Mouse (Mus musculus) kidney, postnatal 0 days (tissue): ENCODE data around the gene Cdyl. TPM values are rescaled to one million over a fixed set of nuclear protein-coding genes. Genes with fewer than 3 reads are reported as not detected.

Source experiments
- ATAC-seq: fragments of 200-750 bp; cut with Nextera tagmentation; replicated peaks from 2 replicates; pipeline ENCODE4 v1.8.0; 2017; ENCODE audit warnings: low read depth, moderate number of reproducible peaks, moderate TSS enrichment, moderate library complexity; ENCODE audit not compliant: low FRiP score
- DNase-seq: peaks from one replicate; pipeline ENCODE4 v3.0.0-alpha.2; 2016; ENCODE audit warnings: low spot score
- H3K27ac ChIP-seq: fragments of 300-500 bp; sonication (generic); 2 replicates; pipeline ENCODE4 v1.5.1; 2014; ENCODE audit warnings: mild to moderate bottlenecking
- H3K27me3 ChIP-seq: fragments of 300-500 bp; sonication (generic); 2 replicates; pipeline ENCODE4 v1.6.1; 2014; ENCODE audit warnings: low read length, mixed read lengths; ENCODE audit not compliant: insufficient read depth
- H3K36me3 ChIP-seq: fragments of 300-500 bp; sonication (generic); 2 replicates; pipeline ENCODE4 v1.6.1; 2014; ENCODE audit warnings: low read length, mixed read lengths; ENCODE audit not compliant: insufficient read depth
- H3K4me1 ChIP-seq: fragments of 300-500 bp; sonication (generic); replicated peaks from 2 replicates; pipeline ENCODE4 v1.6.1; 2014; ENCODE audit warnings: antibody characterized with exemption, low read length, mixed read lengths; ENCODE audit not compliant: insufficient read depth
- H3K4me2 ChIP-seq: fragments of 300-500 bp; sonication (generic); 2 replicates; pipeline ENCODE4 v1.6.1; 2014; ENCODE audit warnings: mild to moderate bottlenecking, low read length, moderate library complexity, mixed read lengths
- H3K4me3 ChIP-seq: fragments of 300-500 bp; sonication (generic); replicated peaks from 2 replicates; pipeline ENCODE4 v1.5.1; 2014; ENCODE audit warnings: low read depth, low read length
- H3K9ac ChIP-seq: fragments of 300-500 bp; sonication (generic); 2 replicates; pipeline ENCODE4 v1.6.1; 2014; ENCODE audit warnings: low read depth, low read length
- H3K9me3 ChIP-seq: fragments of 300-500 bp; sonication (generic); replicated peaks from 2 replicates; pipeline ENCODE4 v1.6.1; 2016; ENCODE audit warnings: low read length, inconsistent platforms, mixed read lengths
- CTCF ChIP-seq: IDR thresholded peaks from 2 replicates; pipeline ENCODE4 v1.5.1; 2016; ENCODE audit warnings: antibody characterized with exemption, low read depth, mild to moderate bottlenecking, moderate library complexity
- WGBS: fragments of 180-500 bp; shearing (Covaris S2); extraction: QIAGEN DNeasy Blood & Tissue Kit; methylation state at CpG from one replicate; pipeline ENCODE4 v1.1.7; 2014; 5-methylcytosine and 5-hydroxymethylcytosine counted together
- polyA plus RNA-seq: library from polyadenylated mRNA; unstranded; fragments of >200 nt; fragmentation: Nextera tagmentation; extraction: Ambion mirVana; gene quantifications from 2 replicates; pipeline ENCODE4 v1.2.1, GENCODE M21; 2015

Gene Cdyl
- polyA plus RNA-seq, 1 experiment from 2014 or later = 10.2 TPM

DNA sequence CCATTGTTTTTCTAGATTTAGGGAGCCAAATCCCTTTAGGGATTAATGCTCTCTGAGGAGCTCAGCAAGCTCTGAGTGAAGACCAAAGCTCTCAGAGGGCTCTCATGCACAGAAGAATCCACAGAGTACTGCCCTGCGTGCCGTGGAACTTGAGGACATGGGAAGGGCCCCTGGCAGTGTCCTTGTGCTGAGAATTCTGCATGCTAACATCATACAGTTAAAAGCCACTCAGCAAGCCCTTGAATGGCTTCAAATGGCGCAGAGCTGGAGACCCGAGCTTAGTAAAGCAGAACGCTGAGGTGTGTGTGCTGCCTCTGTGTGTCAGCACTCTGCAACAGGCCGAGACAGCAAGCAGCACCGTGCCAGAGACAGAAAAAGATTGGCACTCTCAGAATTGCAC, 183.8 kb downstream of the Cdyl start:
- H3K36me3 ChIP-seq = no peaks in the 10 kb centered on the region
- H3K27ac ChIP-seq = no peak overlapping the region
- H3K27me3 ChIP-seq = no peaks in the 10 kb centered on the region
- H3K4me1 ChIP-seq = no peaks in the 10 kb centered on the region
- TF ChIP-seq CTCF = no peak
- H3K4me2 ChIP-seq = no peak overlapping the region
- 72% methylated on average over 7 of the region's 7 CpGs for WGBS
- DNase-seq = no peak
- no peak for ATAC-seq
- no peak overlapping the region for H3K4me3 ChIP-seq
- no peaks in the 10 kb centered on the region for H3K9me3 ChIP-seq
- no peak overlapping the region for H3K9ac ChIP-seq

DNA sequence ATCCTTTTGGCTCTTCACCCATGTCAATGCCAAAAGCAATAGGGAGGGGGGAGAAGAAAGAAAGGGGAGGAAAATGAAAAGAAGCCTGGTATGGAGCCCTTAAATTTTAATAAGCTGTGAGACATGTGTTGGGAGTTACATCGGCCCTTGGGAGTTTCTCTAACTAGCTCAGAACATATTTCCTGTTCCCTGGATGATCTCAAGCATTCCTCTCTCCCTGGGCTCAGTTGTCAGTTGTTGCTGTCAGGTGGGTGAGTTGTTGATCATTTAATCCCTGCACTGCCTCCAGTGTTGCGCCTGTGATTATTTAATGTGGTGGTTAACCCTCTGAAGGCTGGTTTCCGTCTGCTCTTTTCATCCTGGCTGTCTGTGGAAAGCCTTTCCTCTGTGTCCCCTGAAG, 185.7 kb downstream of the Cdyl start:
- no peak for ATAC-seq
- no peak overlapping the region for H3K27ac ChIP-seq
- no peaks in the 10 kb centered on the region for H3K27me3 ChIP-seq
- DNase-seq = no peak
- WGBS = 55% methylated on average over 3 of the region's 3 CpGs
- H3K4me2 ChIP-seq = no peak overlapping the region
- H3K36me3 ChIP-seq = no peaks in the 10 kb centered on the region
- H3K9me3 ChIP-seq = no peaks in the 10 kb centered on the region
- H3K4me1 ChIP-seq = no peaks in the 10 kb centered on the region
- no peak overlapping the region for H3K9ac ChIP-seq
- no peak overlapping the region for H3K4me3 ChIP-seq
- no peak for TF ChIP-seq CTCF

DNA sequence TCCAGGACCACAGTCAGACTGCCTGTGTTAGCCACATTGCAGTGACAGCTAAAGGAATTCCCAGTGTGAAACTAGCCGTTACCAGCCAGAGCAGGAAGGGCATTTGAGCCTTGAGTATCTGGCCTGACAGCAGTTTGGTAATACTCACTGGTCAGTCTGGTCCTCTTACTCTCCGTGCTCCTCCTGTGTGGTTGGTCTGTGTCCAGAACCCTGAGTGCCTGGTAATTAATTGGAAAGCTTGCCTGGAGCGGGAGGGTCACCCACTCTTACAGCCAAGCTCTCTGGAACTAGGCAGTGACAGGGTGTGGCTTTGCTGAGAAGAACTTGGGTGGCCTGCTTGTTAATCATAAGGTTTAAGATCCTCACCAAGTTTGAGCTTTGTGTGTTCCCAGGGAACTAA, 189.1 kb downstream of the Cdyl start:
- WGBS = 54% methylated on average over 3 of the region's 3 CpGs
- H3K9me3 ChIP-seq = no peaks in the 10 kb centered on the region
- no peak overlapping the region for H3K4me2 ChIP-seq
- H3K9ac ChIP-seq = no peak overlapping the region
- DNase-seq (peak; percentile 42), ATAC-seq (peak; percentile 57)
- no peaks in the 10 kb centered on the region for H3K36me3 ChIP-seq
- TF ChIP-seq CTCF = no peak
- H3K4me1 ChIP-seq = no peaks in the 10 kb centered on the region
- H3K4me3 ChIP-seq = no peak overlapping the region
- no peak overlapping the region for H3K27ac ChIP-seq
- no peaks in the 10 kb centered on the region for H3K27me3 ChIP-seq

DNA sequence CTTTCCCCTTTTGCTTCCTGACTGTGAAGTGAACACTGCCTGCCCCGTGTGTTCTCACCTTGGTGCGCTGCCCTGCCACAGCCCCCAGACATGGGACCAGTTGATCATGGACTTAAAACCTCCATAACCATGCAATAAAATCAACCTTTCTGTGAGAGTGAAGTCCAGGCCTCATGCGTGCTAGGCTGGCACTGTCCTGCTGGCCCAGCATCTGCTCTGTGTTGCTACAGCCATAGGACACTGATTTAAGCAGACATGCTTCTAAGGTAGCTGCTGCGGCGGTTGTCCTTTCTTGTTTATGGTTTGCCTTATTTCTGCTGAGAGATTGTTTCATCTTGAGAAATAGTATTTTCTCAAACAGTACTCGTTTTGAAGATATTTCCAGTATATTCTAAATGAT, 191.9 kb downstream of the Cdyl start:
- Histone ChIP-seq H3K36me3 (no peaks in the 10 kb centered on the region), H3K4me1 (no peaks in the 10 kb centered on the region), H3K27me3 (no peaks in the 10 kb centered on the region), H3K4me3 (no peak overlapping the region), H3K27ac (no peak overlapping the region), H3K4me2 (no peak overlapping the region), H3K9ac (no peak overlapping the region), H3K9me3 (no peaks in the 10 kb centered on the region)
- no peak for TF ChIP-seq CTCF
- 93% methylated on average over 6 of the region's 6 CpGs for WGBS
- DNase-seq (no peak), ATAC-seq (no peak)

DNA sequence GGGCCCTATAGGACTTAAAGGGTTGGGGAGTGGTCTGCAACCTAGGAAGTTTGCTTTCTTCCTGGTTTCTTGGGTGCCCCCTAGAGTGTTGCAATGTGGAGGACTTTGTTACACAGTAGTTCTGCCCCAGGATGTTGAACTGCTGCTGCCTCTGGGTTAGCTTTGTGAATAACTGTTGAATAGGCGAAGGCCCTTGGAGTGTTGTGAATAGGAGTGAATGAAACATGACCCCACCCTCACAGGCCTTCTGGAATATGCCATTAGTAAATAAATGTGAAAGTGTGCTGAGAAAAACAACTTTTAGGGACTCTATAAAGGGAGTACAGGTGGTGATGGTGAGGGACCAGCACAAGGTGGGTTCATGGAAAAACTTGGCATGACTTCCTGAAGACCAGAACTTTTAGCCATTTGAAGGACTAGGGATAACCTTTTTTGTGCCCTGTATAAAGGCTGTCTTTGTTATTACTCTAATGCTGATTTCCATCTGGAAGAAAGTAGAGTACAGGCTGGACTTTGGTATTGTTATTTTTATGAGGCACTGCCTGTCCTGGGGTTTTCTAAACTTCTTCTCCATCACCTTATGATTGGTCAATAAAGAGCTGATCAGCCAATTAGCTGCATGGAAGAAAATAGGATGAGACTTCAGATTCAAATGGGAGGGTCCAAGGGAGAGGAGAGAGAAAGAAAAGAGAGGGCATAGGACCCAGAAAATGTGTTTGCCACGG, 193.4 kb downstream of the Cdyl start:
- 89% methylated on average over 2 of the region's 2 CpGs for WGBS
- no peak for TF ChIP-seq CTCF
- DNase-seq = no peak

DNA sequence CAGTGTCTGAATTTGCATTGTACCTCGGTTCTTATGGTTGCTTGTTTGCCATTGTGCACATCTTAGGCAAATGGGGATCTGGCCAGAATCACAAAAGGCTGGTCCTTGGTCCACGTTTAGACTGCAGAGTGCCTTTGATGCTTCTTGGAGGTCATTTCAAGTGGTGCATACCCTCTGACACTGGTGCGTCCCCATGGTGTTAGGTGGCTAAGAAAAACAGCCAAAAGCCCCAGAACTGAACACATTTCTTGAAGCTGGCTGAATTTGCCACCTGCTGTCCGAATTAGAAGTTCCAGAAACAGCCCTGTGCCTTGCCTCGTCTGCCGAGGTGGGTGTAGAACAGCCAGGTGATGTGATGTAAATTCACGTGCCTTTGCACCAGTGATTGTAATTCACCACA, 197.9 kb downstream of the Cdyl start:
- no peak overlapping the region for H3K9ac ChIP-seq
- 70% methylated on average over 7 of the region's 7 CpGs for WGBS
- no peak overlapping the region for H3K27ac ChIP-seq
- no peak overlapping the region for H3K4me2 ChIP-seq
- no peaks in the 10 kb centered on the region for H3K9me3 ChIP-seq
- TF ChIP-seq CTCF = no peak
- H3K4me1 ChIP-seq = no peaks in the 10 kb centered on the region
- no peak overlapping the region for H3K4me3 ChIP-seq
- 0 out of 2 replicates have a peak, but pooled peaks cover 2% of the 10 kb centered on the region for H3K36me3 ChIP-seq
- H3K27me3 ChIP-seq = no peaks in the 10 kb centered on the region
- ATAC-seq (no peak), DNase-seq (no peak)

More for the DNA sequence above, 193.4 kb downstream of the Cdyl start:
- no peak for ATAC-seq
- no peak overlapping the region for H3K9ac ChIP-seq
- no peaks in the 10 kb centered on the region for H3K36me3 ChIP-seq
- H3K27me3 ChIP-seq = no peaks in the 10 kb centered on the region
- H3K4me3 ChIP-seq = no peak overlapping the region
- H3K4me1 ChIP-seq = no peaks in the 10 kb centered on the region
- H3K27ac ChIP-seq = no peak overlapping the region
- H3K9me3 ChIP-seq = no peaks in the 10 kb centered on the region
- H3K4me2 ChIP-seq = no peak overlapping the region

DNA sequence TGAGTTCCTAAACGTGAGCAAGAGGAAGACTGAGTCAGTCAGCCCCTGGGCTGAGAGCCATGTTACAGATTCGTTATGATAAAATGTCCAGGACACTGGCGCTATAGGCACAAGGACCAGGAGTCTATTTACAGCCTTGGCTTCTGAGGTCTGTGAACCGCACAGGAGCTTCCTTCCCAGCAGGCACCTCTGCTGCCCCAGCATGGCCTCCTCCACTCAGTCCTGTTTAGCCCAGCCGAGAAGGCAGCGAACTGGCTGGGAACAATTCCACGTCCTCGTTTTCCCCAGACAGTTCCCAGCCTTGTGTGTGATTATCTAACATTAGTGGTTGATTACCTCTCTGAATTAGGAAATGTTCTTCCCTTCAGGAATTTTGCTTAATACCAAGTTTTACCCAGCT, 201.3 kb downstream of the Cdyl start:
- no peak overlapping the region for H3K4me2 ChIP-seq
- no peak overlapping the region for H3K9ac ChIP-seq
- H3K36me3 ChIP-seq = peaks cover 4% of the 10 kb centered on the region; the same call in 1 of the 2 replicates
- no peak for TF ChIP-seq CTCF
- no peaks in the 10 kb centered on the region for H3K27me3 ChIP-seq
- 74% methylated on average over 8 of the region's 8 CpGs for WGBS
- no peak for ATAC-seq
- DNase-seq = no peak
- no peak overlapping the region for H3K4me3 ChIP-seq
- no peaks in the 10 kb centered on the region for H3K4me1 ChIP-seq
- no peak overlapping the region for H3K27ac ChIP-seq
- H3K9me3 ChIP-seq = no peaks in the 10 kb centered on the region
